Mouse (Mus musculus) forebrain, embryonic 15.5 days (tissue): ENCODE measurements around the gene Alpk3. TPM values are rescaled to one million over a fixed set of nuclear protein-coding genes. Genes with fewer than 3 reads are reported as not detected.
"Not testable (repeated sequence)": the region's sequence is repeated elsewhere in the genome, so short reads cannot be mapped to it uniquely, and the experiment has no call there.

ENCODE experiments used
- ATAC-seq: fragments of 200-750 bp; cut with Nextera tagmentation; replicated peaks from 2 replicates; pipeline ENCODE4 v1.8.0; 2017; ENCODE audit warnings: mild to moderate bottlenecking, moderate TSS enrichment, moderate library complexity
- H3K27ac ChIP-seq: fragments of 300-500 bp; sonication (generic); replicated peaks from 2 replicates; pipeline ENCODE4 v1.5.1; 2015; ENCODE audit warnings: mild to moderate bottlenecking, inconsistent platforms
- H3K27me3 ChIP-seq: fragments of 300-500 bp; sonication (generic); 2 replicates; pipeline ENCODE4 v1.6.1; 2015; ENCODE audit warnings: inconsistent platforms
- H3K36me3 ChIP-seq: fragments of 300-500 bp; sonication (generic); 2 replicates; pipeline ENCODE4 v1.6.1; 2015; ENCODE audit warnings: mild to moderate bottlenecking, inconsistent platforms
- H3K4me1 ChIP-seq: fragments of 300-500 bp; sonication (generic); 2 replicates; pipeline ENCODE4 v1.6.1; 2015; ENCODE audit warnings: inconsistent platforms
- H3K4me2 ChIP-seq: fragments of 300-500 bp; sonication (generic); replicated peaks from 2 replicates; pipeline ENCODE4 v1.6.1; 2015; ENCODE audit warnings: mild to moderate bottlenecking, inconsistent platforms
- H3K4me3 ChIP-seq: fragments of 300-500 bp; sonication (generic); 2 replicates; pipeline ENCODE4 v1.5.1; 2015; ENCODE audit warnings: mild to moderate bottlenecking, inconsistent platforms
- H3K9ac ChIP-seq: fragments of 300-500 bp; sonication (generic); replicated peaks from 2 replicates; pipeline ENCODE4 v1.6.1; 2015; ENCODE audit warnings: mild to moderate bottlenecking, inconsistent platforms
- H3K9me3 ChIP-seq: fragments of 300-500 bp; sonication (generic); 2 replicates; pipeline ENCODE4 v1.6.1; 2016; ENCODE audit warnings: inconsistent platforms
- WGBS: fragments of 180-500 bp; shearing (Covaris S2); methylation state at CpG from one replicate; pipeline ENCODE4 v1.1.7; 2015; ENCODE audit warnings: mixed read lengths; 5-methylcytosine and 5-hydroxymethylcytosine counted together
- polyA plus RNA-seq: library from polyadenylated mRNA; unstranded; fragments of >200 nt; fragmentation: Nextera tagmentation; extraction: Ambion mirVana; gene quantifications from 2 replicates; pipeline ENCODE4 v1.2.1, GENCODE M21; 2015

Gene Alpk3
- polyA plus RNA-seq, 1 experiment from 2014 or later, result 0.06 TPM

- WGBS, result 92% methylated on average over 5 of the region's 5 CpGs
- Histone ChIP-seq H3K9me3 (no peaks in the 10 kb centered on the region), H3K4me2 (no peak overlapping the region), H3K27me3 (no peaks in the 10 kb centered on the region), H3K36me3 (no peaks in the 10 kb centered on the region), H3K27ac (no peak overlapping the region), H3K9ac (no peak overlapping the region), H3K4me1 (no peaks in the 10 kb centered on the region), H3K4me3 (no peak overlapping the region)
- no peak for ATAC-seq
Observed at GRCm38 (mm10) chr7:81137292-81137691, 79.9 kb downstream of the Alpk3 start.

- no peaks in the 10 kb centered on the region for H3K27me3 ChIP-seq
- no peaks in the 10 kb centered on the region for H3K9me3 ChIP-seq
- 90% methylated on average over 7 of the region's 7 CpGs for WGBS
- H3K4me2 ChIP-seq, result no peak overlapping the region
- H3K4me1 ChIP-seq, result no peaks in the 10 kb centered on the region
- no peaks in the 10 kb centered on the region for H3K36me3 ChIP-seq
- no peak overlapping the region for H3K9ac ChIP-seq
- no peak overlapping the region for H3K4me3 ChIP-seq
- no peak for ATAC-seq
- H3K27ac ChIP-seq, result no peak overlapping the region
Observed at GRCm38 (mm10) chr7:81139100-81139499, 81.7 kb downstream of the Alpk3 start.

DNA sequence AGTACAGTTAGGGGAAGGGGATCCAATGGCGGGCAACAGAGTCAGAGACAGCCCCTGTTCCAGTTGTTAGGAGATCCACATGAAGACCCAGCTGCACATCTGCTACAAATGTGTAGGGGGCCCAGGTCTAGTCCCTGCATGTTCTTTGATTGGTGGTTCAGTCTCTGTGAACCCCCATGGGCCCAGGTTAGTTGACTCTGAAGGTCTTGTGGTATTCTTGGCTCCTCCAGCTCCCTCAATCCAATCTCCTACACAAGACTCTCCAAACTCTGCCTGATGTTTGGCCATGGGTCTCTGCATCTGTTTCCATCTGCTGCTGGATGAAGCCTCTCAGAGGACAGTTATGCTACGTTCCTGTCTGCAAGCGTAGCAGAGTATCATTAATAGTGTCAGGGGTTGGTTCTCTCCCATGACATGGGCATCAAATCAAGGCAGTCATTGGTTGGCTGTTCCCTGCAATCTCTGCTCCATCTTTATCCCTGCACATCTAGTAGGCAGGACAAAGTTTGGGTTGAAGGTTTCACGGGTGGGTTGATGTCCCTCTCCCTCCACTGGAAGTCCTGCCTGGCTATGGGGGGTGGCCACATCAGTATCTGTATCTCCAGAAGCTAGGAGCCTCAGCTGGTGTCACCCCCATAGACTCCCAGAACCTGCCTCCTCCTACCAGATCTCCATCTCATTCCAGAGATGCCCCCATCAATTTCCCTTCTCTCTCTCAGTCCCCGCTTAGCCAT, 82.4 kb downstream of the Alpk3 start:
- 92% methylated on average over 5 of the region's 5 CpGs for WGBS
- H3K27me3 ChIP-seq, result no peaks in the 10 kb centered on the region

DNA sequence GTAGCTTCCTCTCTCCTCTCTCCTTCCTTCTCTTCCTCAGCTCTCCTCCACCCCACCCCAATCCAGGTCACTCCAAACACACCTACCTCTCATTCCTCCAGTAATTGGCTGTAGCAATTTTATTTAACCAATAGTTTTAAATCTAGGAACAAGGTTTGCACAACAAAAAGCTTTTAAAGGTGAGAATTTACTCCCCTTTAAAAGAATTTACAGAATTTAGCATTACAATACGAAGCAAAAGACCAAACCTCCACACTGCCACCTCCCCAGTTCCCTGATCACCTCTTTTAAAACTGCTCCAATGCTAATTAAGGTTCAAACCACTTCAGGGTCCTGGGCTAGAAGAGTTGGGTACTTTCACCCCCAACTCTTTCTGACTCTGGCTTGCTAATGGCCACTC, 84.1 kb downstream of the Alpk3 start:
- H3K27me3 ChIP-seq, result no peaks in the 10 kb centered on the region
- no peaks in the 10 kb centered on the region for H3K9me3 ChIP-seq
- H3K4me1 ChIP-seq, result no peaks in the 10 kb centered on the region
- no peak overlapping the region for H3K4me3 ChIP-seq
- no peak overlapping the region for H3K9ac ChIP-seq
- no peak overlapping the region for H3K4me2 ChIP-seq
- H3K36me3 ChIP-seq, result no peaks in the 10 kb centered on the region
- WGBS, result 67% methylated on average over 1 of the region's 1 CpGs
- no peak overlapping the region for H3K27ac ChIP-seq
- ATAC-seq, result no peak

More for the DNA sequence above, 82.4 kb downstream of the Alpk3 start:
- H3K4me2 ChIP-seq, result no peak overlapping the region
- H3K4me1 ChIP-seq, result no peaks in the 10 kb centered on the region
- no peaks in the 10 kb centered on the region for H3K9me3 ChIP-seq
- no peaks in the 10 kb centered on the region for H3K36me3 ChIP-seq
- no peak overlapping the region for H3K9ac ChIP-seq
- no peak overlapping the region for H3K27ac ChIP-seq
- ATAC-seq, result no peak
- no peak overlapping the region for H3K4me3 ChIP-seq

DNA sequence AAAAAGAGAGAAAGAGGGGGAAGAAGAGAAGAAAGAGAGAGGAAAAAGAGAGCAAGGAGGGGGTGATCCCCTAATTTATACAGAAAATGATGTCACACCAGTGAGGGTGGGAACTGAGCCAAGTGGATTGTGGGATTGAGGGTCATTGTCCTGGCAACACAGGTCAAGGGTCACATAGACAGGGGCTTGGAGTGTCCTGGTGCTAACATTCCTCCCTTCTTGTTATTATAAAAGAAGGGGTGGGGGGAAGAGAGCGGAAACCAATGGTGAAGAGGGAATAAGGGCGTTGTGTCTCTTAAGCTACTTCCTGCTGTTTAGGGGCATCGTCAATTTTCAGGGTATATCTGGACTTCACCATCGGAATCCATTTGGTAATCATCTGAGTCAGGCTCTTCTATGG, 85.7 kb downstream of the Alpk3 start:
- H3K36me3 ChIP-seq, H3K4me2 ChIP-seq, H3K27ac ChIP-seq, H3K4me3 ChIP-seq, H3K9ac ChIP-seq, H3K4me1 ChIP-seq, H3K27me3 ChIP-seq, H3K9me3 ChIP-seq, ATAC-seq: not testable (repeated sequence)
- 75% methylated on average over 4 of the region's 4 CpGs for WGBS

DNA sequence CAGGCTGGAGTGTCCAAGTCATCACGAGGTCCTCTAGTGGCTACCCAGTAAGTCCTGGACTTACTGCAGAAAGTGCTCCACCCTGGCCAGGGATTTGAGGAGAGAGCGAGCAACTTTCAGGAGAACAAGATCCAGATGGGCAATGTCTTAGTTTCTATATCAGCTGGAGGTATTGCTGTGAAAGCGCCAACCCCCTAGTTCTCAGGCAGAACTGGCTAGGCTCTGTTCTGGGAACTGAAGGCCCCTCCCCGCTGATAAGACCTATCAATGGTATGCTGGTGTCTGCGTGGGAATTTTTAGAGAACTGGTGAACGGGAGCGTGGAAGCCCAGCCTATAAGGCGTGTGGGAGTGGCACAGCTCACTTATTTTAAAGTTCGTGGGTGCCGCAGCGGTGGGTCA, 92.4 kb downstream of the Alpk3 start:
- no peaks in the 10 kb centered on the region for H3K27me3 ChIP-seq
- H3K9ac ChIP-seq, result no peak overlapping the region
- H3K4me1 ChIP-seq, result no peaks in the 10 kb centered on the region
- H3K36me3 ChIP-seq, result no peaks in the 10 kb centered on the region
- H3K4me2 ChIP-seq, result no peak overlapping the region
- H3K27ac ChIP-seq, result no peak overlapping the region
- no peaks in the 10 kb centered on the region for H3K9me3 ChIP-seq
- no peak overlapping the region for H3K4me3 ChIP-seq
- ATAC-seq, result no peak
- WGBS, result 92% methylated on average over 11 of the region's 11 CpGs

DNA sequence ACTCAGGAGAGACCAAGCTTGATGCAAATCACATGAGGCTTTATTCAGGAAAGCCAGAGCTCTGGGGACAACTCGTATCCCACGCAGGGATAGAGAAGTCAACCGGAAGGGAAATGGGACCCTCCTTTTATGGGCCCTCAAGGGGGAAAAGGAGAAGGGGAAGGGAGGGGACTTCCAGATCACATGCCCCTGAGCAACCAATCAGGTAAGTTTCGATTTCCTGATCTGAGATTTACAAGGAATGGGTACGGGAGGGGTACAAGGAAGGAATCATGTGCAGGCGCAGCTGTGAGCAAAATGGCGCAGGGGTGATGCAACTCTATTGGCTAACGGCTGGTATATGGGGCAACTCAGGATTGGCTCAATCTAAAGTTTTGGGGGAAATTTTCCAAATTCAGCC, 93.8 kb downstream of the Alpk3 start:
- no peak for ATAC-seq
- no peaks in the 10 kb centered on the region for H3K36me3 ChIP-seq
- H3K27ac ChIP-seq, result no peak overlapping the region
- H3K27me3 ChIP-seq, result no peaks in the 10 kb centered on the region
- no peak overlapping the region for H3K9ac ChIP-seq
- H3K4me3 ChIP-seq, result no peak overlapping the region
- H3K9me3 ChIP-seq, result no peaks in the 10 kb centered on the region
- 93% methylated on average over 8 of the region's 8 CpGs for whole genome bisulfite sequencing
- H3K4me1 ChIP-seq, result no peaks in the 10 kb centered on the region
- H3K4me2 ChIP-seq, result no peak overlapping the region

DNA sequence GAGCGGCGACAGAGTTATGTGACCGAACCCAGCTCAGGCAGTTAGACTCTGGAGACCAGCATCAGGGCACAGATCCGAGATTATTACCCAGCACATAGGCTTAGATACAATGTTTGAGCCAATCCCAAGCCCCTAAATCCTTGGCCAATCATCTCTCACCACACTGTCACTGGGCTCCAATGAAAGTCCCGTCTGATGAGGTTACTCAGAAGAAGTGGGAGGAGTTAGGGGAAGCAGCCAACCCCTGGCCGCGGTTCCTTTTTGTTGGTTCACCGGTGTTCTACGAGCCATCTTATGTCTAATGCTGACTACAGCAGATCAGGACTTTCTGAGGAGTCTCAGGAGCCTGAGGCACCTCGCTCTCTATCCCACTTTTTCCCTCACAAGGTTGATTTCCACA, 94.9 kb downstream of the Alpk3 start:
- H3K27me3 ChIP-seq, result no peaks in the 10 kb centered on the region
- no peaks in the 10 kb centered on the region for H3K9me3 ChIP-seq
- no peaks in the 10 kb centered on the region for H3K4me1 ChIP-seq
- H3K4me3 ChIP-seq, result no peak overlapping the region
- no peak for ATAC-seq
- H3K4me2 ChIP-seq, result no peak overlapping the region
- 92% methylated on average over 10 of the region's 10 CpGs for WGBS
- no peak overlapping the region for H3K9ac ChIP-seq
- no peaks in the 10 kb centered on the region for H3K36me3 ChIP-seq
- H3K27ac ChIP-seq, result no peak overlapping the region

- H3K4me2 ChIP-seq, result no peak overlapping the region
- no peak overlapping the region for H3K4me3 ChIP-seq
- H3K9ac ChIP-seq, result no peak overlapping the region
- H3K27me3 ChIP-seq, result no peaks in the 10 kb centered on the region
- H3K9me3 ChIP-seq, result no peaks in the 10 kb centered on the region
- no peak for ATAC-seq
- no peak overlapping the region for H3K27ac ChIP-seq
- H3K36me3 ChIP-seq, result no peaks in the 10 kb centered on the region
- WGBS, result 84% methylated on average over 7 of the region's 7 CpGs
- no peaks in the 10 kb centered on the region for H3K4me1 ChIP-seq
Observed at GRCm38 (mm10) chr7:81152826-81153225, 95.4 kb downstream of the Alpk3 start.

DNA sequence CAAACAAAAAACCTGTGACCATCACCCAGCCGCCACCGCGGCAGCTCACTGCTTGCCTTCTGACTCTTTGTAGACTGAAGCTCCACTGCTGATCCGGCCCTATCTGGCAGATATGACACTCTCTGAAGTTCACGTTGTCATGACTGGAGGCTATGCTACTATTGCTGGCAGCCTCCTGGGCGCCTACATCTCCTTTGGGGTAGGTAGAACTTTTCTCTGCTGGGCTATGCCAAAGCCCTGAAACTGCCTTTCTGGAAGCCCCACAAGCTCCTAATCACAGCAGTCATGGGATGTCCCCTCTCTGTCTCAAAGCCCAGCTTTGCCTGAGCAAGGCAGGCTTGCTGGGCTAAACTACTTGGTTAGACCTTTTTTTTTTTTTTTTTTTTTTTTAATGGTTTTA, 95.9 kb downstream of the Alpk3 start:
- Histone ChIP-seq H3K9ac (no peak overlapping the region), H3K27ac (no peak overlapping the region), H3K4me3 (no peak overlapping the region), H3K4me1 (no peaks in the 10 kb centered on the region), H3K9me3 (no peaks in the 10 kb centered on the region), H3K27me3 (no peaks in the 10 kb centered on the region), H3K36me3 (no peaks in the 10 kb centered on the region), H3K4me2 (no peak overlapping the region)
- no peak for ATAC-seq
- 87% methylated on average over 6 of the region's 6 CpGs for WGBS

- not testable (repeated sequence) for ATAC-seq, H3K36me3 ChIP-seq, H3K4me1 ChIP-seq, H3K9me3 ChIP-seq, H3K27ac ChIP-seq, H3K27me3 ChIP-seq, H3K4me2 ChIP-seq, H3K9ac ChIP-seq, H3K4me3 ChIP-seq
Observed at GRCm38 (mm10) chr7:81154244-81154643, 96.8 kb downstream of the Alpk3 start.

DNA sequence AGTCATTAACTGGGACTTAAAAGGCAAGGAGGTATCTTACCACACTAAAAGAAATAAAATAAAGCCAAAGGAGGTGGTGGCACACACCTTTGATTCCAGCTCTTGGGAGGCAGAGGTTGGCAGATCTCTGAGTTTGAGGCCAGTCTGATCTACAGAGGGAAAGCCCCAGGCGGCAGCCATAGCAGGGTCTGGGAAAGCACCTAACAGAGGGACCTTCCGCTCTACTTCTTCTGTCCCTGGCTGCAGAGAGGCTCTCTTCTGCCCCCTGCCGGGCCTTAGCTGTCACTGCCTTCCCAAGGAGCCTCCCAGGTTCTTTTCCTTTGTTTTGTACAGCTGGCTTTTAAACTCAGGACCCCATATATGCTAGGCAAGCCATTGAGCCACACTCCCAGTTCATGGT, 97.6 kb downstream of the Alpk3 start:
- 4% methylated on average over 3 of the region's 3 CpGs for WGBS
- no peak overlapping the region for H3K9ac ChIP-seq
- no peak for ATAC-seq

More for the DNA sequence above, 97.6 kb downstream of the Alpk3 start:
- Histone ChIP-seq H3K4me1 (no peaks in the 10 kb centered on the region), H3K27ac (no peak overlapping the region), H3K4me3 (no peak overlapping the region), H3K36me3 (no peaks in the 10 kb centered on the region), H3K4me2 (no peak overlapping the region), H3K27me3 (no peaks in the 10 kb centered on the region), H3K9me3 (no peaks in the 10 kb centered on the region)
